Mouse (Mus musculus) cortical plate, adult 2 months (tissue): ENCODE results near the gene Doc2b. TPM values are rescaled to one million over a fixed set of nuclear protein-coding genes. Genes with fewer than 3 reads are reported as not detected.

Experiments used
- H3K27ac ChIP-seq: fragments of 200-500 bp; 2 replicates; pipeline ENCODE4 v1.5.1; 2012; ENCODE audit warnings: low read length, control low read depth, inconsistent platforms; ENCODE audit not compliant: insufficient read depth
- H3K4me1 ChIP-seq: fragments of 200-500 bp; 2 replicates; pipeline ENCODE4 v1.6.1; 2011; ENCODE audit warnings: low read length; ENCODE audit not compliant: control insufficient read depth, insufficient read depth
- H3K4me3 ChIP-seq: fragments of 200-500 bp; 2 replicates; pipeline ENCODE4 v1.5.1; 2011; ENCODE audit warnings: mild to moderate bottlenecking, low read length, control low read depth; ENCODE audit not compliant: insufficient read depth
- CTCF ChIP-seq: fragments of 200-500 bp; IDR thresholded peaks from 2 replicates; pipeline ENCODE4 v1.5.1; 2011; ENCODE audit warnings: mild to moderate bottlenecking, control low read depth, low read length; ENCODE audit not compliant: insufficient read depth; ENCODE audit errors: extremely low read depth
- POLR2A ChIP-seq: fragments of 200-500 bp; IDR thresholded peaks from 2 replicates; pipeline ENCODE4 v1.6.1; 2011; ENCODE audit warnings: mild to moderate bottlenecking, low read length, control low read depth; ENCODE audit not compliant: insufficient read depth; ENCODE audit errors: extremely low read depth
- polyA plus RNA-seq: library from polyadenylated mRNA; depleted of rRNA; stranded (reverse); fragments of >200 nt; gene quantifications from 2 replicates; pipeline ENCODE4 v1.2.3, GENCODE M21; 2012

The Doc2b gene
- polyA plus RNA-seq, 1 experiment = 7.9 TPM

DNA sequence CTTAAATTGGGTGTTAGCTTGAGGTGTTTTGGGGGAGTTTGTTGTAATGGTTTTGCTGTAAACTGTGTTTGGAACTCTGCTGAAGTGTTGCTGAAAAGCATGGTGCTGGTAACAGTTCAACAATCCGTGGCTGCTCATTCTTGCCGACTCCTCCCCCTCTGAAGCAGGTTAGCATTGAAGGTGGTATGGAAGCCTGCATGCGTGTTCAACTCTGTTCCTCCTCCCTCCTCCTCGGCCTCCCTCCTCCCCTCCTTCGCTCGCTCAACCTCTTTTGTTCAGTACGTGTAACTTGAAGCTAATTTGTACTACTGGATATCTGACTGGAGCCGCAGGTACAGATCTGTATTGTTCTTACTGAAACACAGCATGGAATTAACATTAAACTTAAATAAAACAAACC, 30.7 kb downstream of the Doc2b start:
- Histone ChIP-seq H3K4me3 (no peak overlapping the region), H3K27ac (no peak overlapping the region), H3K4me1 (peaks cover 1% of the 10 kb centered on the region; the same call in 1 of the 2 replicates)
- no peak for TF ChIP-seq POLR2A

GRCm38 (mm10) chr11:75764521-75765023, 31.3 kb downstream of the Doc2b start:
- Histone ChIP-seq H3K4me1 (peaks cover under 1% of the 10 kb centered on the region; the same call in 1 of the 2 replicates), H3K4me3 (no peak overlapping the region), H3K27ac (no peak overlapping the region)
- TF ChIP-seq POLR2A (no peak), CTCF (no peak)

DNA sequence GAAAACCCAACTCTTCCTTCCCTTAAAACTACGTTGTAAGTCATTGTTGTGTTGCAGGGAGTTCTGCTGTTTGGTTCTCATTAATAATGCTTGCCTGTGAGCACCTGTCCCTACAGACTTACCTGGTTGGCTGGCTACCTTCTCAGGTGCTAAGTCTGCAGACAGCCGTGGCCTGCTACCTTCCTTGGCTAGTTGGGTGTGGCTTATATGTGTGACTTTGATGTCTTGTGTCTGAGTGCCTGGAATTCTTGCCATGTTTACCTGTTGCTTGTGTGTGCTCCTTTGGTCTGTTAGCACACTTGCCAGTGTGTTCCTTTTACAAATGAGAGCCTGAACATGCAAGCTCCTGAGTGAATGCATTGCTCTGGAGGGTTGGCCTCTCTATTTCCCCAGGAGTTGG, 33.1 kb downstream of the Doc2b start:
- Histone ChIP-seq H3K27ac (no peak overlapping the region), H3K4me1 (no peaks in the 10 kb centered on the region), H3K4me3 (no peak overlapping the region)
- TF ChIP-seq POLR2A (no peak), CTCF (no peak)

GRCm38 (mm10) chr11:75760785-75761184, 35.1 kb downstream of the Doc2b start:
- no peak for TF ChIP-seq CTCF
- no peak for TF ChIP-seq POLR2A

DNA sequence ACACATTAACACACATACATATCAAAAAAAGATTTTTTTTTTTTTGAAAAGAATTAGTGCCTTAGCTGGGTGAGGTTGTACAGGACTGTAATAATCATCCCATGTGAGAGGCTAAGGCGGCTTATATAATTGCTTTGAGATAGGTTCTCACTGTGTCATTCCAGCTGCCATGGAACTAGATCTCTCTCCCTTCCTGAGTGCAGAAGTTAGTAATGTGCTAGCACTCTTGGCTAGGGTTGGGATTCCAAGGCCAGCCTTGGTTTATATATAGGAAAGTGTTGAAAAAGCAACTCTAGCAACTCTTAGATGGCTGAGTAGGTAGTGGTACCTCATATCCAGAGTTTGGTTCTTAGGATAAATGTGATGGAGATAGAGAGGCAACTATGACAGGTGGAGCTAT, 37.3 kb downstream of the Doc2b start:
- TF ChIP-seq POLR2A (no peak), CTCF (no peak)
- Histone ChIP-seq H3K27ac (no peak overlapping the region), H3K4me3 (no peak overlapping the region), H3K4me1 (no peaks in the 10 kb centered on the region; the same call in 1 of the 2 replicates)

More at GRCm38 (mm10) chr11:75760785-75761184, 35.1 kb downstream of the Doc2b start:
- no peak overlapping the region for H3K27ac ChIP-seq
- H3K4me3 ChIP-seq = no peak overlapping the region
- no peaks in the 10 kb centered on the region for H3K4me1 ChIP-seq

DNA sequence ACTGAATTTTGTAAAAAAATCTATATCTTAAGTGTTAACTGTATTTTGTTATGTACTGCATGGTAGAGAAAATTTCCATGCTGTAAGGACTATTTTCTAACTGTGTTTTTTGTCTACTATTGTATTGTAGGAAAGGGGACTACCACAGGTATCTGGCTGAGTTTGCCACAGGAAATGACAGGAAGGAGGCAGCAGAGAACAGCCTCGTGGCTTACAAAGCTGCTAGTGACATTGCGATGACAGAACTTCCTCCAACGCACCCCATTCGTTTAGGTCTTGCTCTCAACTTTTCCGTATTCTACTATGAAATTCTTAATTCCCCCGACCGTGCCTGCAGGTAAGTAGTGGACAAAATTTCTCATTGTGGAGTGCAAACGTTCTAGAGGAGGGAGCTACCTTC, 39.2 kb downstream of the Doc2b start:
- no peak for TF ChIP-seq CTCF
- TF ChIP-seq POLR2A = no peak
- Histone ChIP-seq H3K27ac (no peak overlapping the region), H3K4me3 (no peak overlapping the region), H3K4me1 (peaks cover 1% of the 10 kb centered on the region; the same call in 1 of the 2 replicates)

GRCm38 (mm10) chr11:75751082-75751481, 44.8 kb downstream of the Doc2b start:
- TF ChIP-seq CTCF = no peak
- TF ChIP-seq POLR2A = no peak
- Histone ChIP-seq H3K4me1 (peaks cover 15% of the 10 kb centered on the region; the same call in 1 of the 2 replicates), H3K4me3 (no peak overlapping the region), H3K27ac (no peak overlapping the region)

GRCm38 (mm10) chr11:75750537-75750936, 45.3 kb downstream of the Doc2b start:
- H3K4me3 ChIP-seq = no peak overlapping the region
- no peak for TF ChIP-seq POLR2A
- TF ChIP-seq CTCF = no peak
- H3K27ac ChIP-seq = no peak overlapping the region
- H3K4me1 ChIP-seq = peaks cover 15% of the 10 kb centered on the region; the same call in 1 of the 2 replicates

DNA sequence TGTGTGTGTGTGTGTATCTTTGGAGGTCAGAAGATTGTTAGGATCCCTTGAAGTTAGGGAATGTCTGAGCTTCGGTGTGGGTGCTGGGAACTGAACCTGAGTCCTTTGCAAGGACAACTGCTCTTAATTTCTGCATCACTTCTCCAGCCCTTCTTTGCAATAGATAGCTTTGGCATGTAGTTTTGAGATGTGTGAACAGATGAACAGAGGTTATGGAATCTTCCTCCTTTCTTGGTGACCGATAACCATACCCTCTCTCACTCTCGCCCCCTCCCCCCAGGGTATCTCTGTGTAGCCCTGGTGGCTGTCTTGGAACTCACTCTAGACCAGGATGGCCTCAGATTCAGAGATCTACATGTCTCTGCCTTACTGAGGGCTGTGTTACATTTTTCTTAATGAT, 51.1 kb downstream of the Doc2b start:
- H3K4me1 ChIP-seq = peaks cover 7% of the 10 kb centered on the region; the same call in 1 of the 2 replicates
- TF ChIP-seq CTCF (no peak), POLR2A (no peak)
- no peak overlapping the region for H3K27ac ChIP-seq
- no peak overlapping the region for H3K4me3 ChIP-seq

GRCm38 (mm10) chr11:75741615-75742014, 54.2 kb downstream of the Doc2b start:
- TF ChIP-seq POLR2A (no peak), CTCF (no peak)
- Histone ChIP-seq H3K4me3 (no peak overlapping the region), H3K27ac (no peak overlapping the region), H3K4me1 (peaks cover 11% of the 10 kb centered on the region)
